Mouse (Mus musculus) kidney, embryonic 14.5 days (tissue): ENCODE data around the gene Sh2d3c. TPM values are rescaled to one million over a fixed set of nuclear protein-coding genes. Genes with fewer than 3 reads are reported as not detected.

Source experiments
- ATAC-seq: fragments of 200-750 bp; cut with Nextera tagmentation; 2 replicates; pipeline ENCODE4 v1.8.0; 2017; ENCODE audit warnings: moderate number of reproducible peaks, mild to moderate bottlenecking, moderate TSS enrichment, moderate library complexity; ENCODE audit not compliant: low FRiP score, low TSS enrichment
- H3K27ac ChIP-seq: fragments of 300-500 bp; sonication (generic); 2 replicates; pipeline ENCODE4 v1.5.1; 2014; ENCODE audit warnings: low read depth, mild to moderate bottlenecking, low read length, moderate library complexity, mixed read lengths
- H3K27me3 ChIP-seq: fragments of 300-500 bp; sonication (generic); 2 replicates; pipeline ENCODE4 v1.6.1; 2014; ENCODE audit warnings: mild to moderate bottlenecking, low read length; ENCODE audit not compliant: control insufficient read depth, insufficient read depth
- H3K36me3 ChIP-seq: fragments of 300-500 bp; sonication (generic); 2 replicates; pipeline ENCODE4 v1.6.1; 2014; ENCODE audit warnings: low read length, mixed read lengths; ENCODE audit not compliant: control insufficient read depth, insufficient read depth
- H3K4me1 ChIP-seq: fragments of 300-500 bp; sonication (generic); 2 replicates; pipeline ENCODE4 v1.6.1; 2014; ENCODE audit warnings: low read length, mixed read lengths; ENCODE audit not compliant: control insufficient read depth, insufficient read depth
- H3K4me2 ChIP-seq: fragments of 300-500 bp; sonication (generic); replicated peaks from 2 replicates; pipeline ENCODE4 v1.6.1; 2014; ENCODE audit warnings: low read depth, mild to moderate bottlenecking, low read length
- H3K4me3 ChIP-seq: fragments of 300-500 bp; sonication (generic); 2 replicates; pipeline ENCODE4 v1.5.1; 2014; ENCODE audit warnings: mild to moderate bottlenecking, low read length
- H3K9ac ChIP-seq: fragments of 300-500 bp; sonication (generic); 2 replicates; pipeline ENCODE4 v1.6.1; 2014; ENCODE audit warnings: low read depth, mild to moderate bottlenecking, low read length, moderate library complexity
- H3K9me3 ChIP-seq: fragments of 300-500 bp; sonication (generic); 2 replicates; pipeline ENCODE4 v1.6.1; 2016; ENCODE audit warnings: low read length; ENCODE audit not compliant: control insufficient read depth
- WGBS: fragments of 180-500 bp; shearing (Covaris S2); extraction: QIAGEN DNeasy Blood & Tissue Kit; methylation state at CpG from one replicate; pipeline ENCODE4 v1.1.7; 2014; 5-methylcytosine and 5-hydroxymethylcytosine counted together
- polyA plus RNA-seq: library from polyadenylated mRNA; unstranded; fragments of >200 nt; fragmentation: Nextera tagmentation; extraction: Ambion mirVana; gene quantifications from 2 replicates; pipeline ENCODE4 v1.2.1, GENCODE M21; 2014

Sh2d3c gene
- polyA plus RNA-seq, 1 experiment from 2014 or later, result 25.4 TPM

DNA sequence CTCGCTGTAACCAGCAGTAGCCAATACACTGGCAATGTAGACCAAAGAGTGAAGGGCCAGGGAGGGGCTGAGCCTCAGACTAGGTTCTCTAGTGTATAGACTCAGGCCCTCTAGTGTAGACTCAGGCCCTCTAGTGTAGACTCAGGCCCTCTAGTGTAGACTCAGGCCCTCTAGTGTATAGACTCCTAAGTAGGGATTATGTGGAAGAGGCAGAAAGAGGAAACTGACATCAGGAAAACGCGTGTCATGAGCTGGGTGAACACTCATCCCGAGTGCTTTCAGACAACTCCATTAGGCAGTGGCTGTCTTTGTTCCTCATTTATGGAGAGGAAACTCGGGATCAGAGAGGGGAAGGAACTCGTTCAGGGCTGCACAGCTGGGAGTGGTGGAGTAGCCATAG lies 16.2 kb downstream of the Sh2d3c start:
- 65% methylated on average over 6 of the region's 6 CpGs for WGBS
- Histone ChIP-seq H3K9me3 (no peaks in the 10 kb centered on the region), H3K4me2 (no peak overlapping the region), H3K9ac (no peak overlapping the region), H3K4me3 (no peak overlapping the region), H3K27ac (no peak overlapping the region), H3K36me3 (peaks cover 7% of the 10 kb centered on the region; the same call in 1 of the 2 replicates), H3K4me1 (peaks cover 24% of the 10 kb centered on the region), H3K27me3 (peaks cover 15% of the 10 kb centered on the region)
- no peak for ATAC-seq

GRCm38 (mm10) chr2:32739311-32739710 lies 18.5 kb downstream of the Sh2d3c start:
- Histone ChIP-seq H3K27ac (no peak overlapping the region), H3K4me1 (peaks cover 25% of the 10 kb centered on the region), H3K9ac (no peak overlapping the region), H3K4me2 (no peak overlapping the region), H3K9me3 (no peaks in the 10 kb centered on the region), H3K36me3 (peaks cover 7% of the 10 kb centered on the region; the same call in 1 of the 2 replicates), H3K4me3 (no peak overlapping the region), H3K27me3 (peaks cover 22% of the 10 kb centered on the region)
- WGBS, result 79% methylated on average over 4 of the region's 4 CpGs
- ATAC-seq, result no peak

DNA sequence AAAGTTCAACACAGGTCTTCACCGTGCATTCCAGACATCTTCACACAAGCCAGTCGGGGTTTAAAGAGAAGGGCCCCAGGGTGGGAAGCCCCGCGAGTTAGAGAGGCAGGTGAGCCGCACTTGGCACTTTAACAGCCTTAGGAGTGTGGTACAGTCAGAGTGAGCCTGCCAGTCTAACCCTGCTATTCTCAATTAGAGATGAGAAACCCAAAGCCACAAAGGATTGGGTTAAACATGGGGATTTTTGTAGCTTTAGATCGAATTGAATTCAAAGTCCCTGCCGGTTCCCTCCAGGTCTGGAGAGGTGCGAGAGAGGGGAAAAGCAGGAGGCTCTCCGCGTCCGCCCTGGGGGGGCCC lies 20.0 kb downstream of the Sh2d3c start, which contains the start of gene 6330409D20Rik:
Gene 6330409D20Rik (minus strand): TSS at position 101 of the 357 bp plus-strand sequence.
- no peaks in the 10 kb centered on the region for H3K9me3 ChIP-seq
- H3K27me3 ChIP-seq, result peaks cover 22% of the 10 kb centered on the region
- no peak for ATAC-seq
- H3K9ac ChIP-seq, result peak within 1 kb of the TSS; percentile 42; the same call in 1 of the 2 replicates
- H3K4me3 ChIP-seq, result peak within 1 kb of the TSS; percentile 45
- H3K36me3 ChIP-seq, result peaks cover 13% of the 10 kb centered on the region
- peak within 1 kb of the TSS; percentile 87 for H3K4me2 ChIP-seq
- peaks cover 14% of the 10 kb centered on the region for H3K4me1 ChIP-seq
- H3K27ac ChIP-seq, result no peak within 1 kb of the TSS
- WGBS, result 6% methylated on average over 11 of the region's 11 CpGs

GRCm38 (mm10) chr2:32741273-32742172 lies 20.7 kb downstream of the Sh2d3c start:
- Histone ChIP-seq H3K36me3 (peaks cover 19% of the 10 kb centered on the region), H3K9ac (peak overlapping the region; percentile 42; the same call in 1 of the 2 replicates), H3K4me3 (peak overlapping the region; percentile 45), H3K27me3 (peaks cover 22% of the 10 kb centered on the region), H3K9me3 (no peaks in the 10 kb centered on the region), H3K27ac (no peak overlapping the region), H3K4me2 (peak overlapping the region; percentile 87), H3K4me1 (peaks cover 14% of the 10 kb centered on the region)
- ATAC-seq, result peak; percentile 44
- 6% methylated on average over 41 of the region's 58 CpGs for WGBS

DNA sequence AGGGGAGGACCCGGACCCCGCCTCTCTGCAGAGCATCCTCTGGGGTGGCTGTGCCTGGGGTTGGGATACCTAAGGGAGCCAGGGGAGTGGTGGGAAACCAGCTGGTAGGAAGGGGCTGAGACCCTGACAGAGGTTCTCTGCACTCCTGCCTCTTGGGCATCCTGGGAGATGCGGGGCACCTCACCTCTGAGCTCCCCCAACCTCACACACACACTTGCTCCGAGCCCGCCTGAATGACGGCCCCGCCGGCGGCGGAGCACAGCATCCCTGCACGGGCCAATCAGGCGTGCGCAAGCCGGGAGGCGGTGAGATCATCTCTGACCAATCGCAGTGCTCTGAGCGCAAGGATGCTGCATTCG lies 21.3 kb downstream of the Sh2d3c start:
- Histone ChIP-seq H3K27me3 (peaks cover 22% of the 10 kb centered on the region), H3K4me1 (peaks cover 14% of the 10 kb centered on the region), H3K4me2 (peak overlapping the region; percentile 87), H3K9ac (no peak overlapping the region), H3K9me3 (no peaks in the 10 kb centered on the region), H3K27ac (no peak overlapping the region), H3K36me3 (peaks cover 23% of the 10 kb centered on the region), H3K4me3 (peak overlapping the region; percentile 45)
- 11% methylated on average over 18 of the region's 18 CpGs for WGBS
- peak; percentile 46 for ATAC-seq

DNA sequence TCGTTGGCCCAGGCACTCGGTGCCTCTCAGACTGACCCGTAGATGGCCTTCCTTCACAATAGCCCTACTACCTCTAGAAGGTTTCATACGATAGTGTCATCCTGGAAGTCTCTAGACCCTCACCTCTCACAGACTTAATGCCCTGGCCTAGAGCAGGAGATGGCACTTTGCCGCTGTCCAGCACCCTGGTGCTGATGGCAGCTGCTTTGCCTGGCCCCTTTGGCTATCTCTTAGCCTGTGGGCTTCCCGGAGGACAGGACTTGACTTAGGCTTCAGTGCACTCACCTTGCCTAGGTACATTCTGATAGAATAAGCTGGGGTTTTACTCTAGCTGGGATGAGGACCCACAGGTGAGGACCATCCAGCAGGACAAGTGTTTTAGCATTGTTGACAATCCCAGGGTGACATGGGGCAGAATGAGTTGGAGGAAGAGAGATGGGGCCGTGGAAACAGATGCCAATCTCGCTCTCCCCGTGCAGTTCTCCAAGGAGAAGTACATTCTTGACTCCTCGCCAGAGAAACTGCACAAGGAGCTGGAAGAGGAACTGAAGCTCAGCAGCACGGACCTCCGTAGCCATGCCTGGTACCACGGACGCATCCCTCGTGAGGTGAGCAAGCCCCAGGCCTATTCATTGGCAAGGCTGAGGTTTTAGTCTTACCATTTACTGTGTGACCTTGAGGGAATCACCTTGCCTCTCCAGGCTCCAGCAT lies 23.6 kb downstream of the Sh2d3c start:
- no peak overlapping the region for H3K4me3 ChIP-seq
- no peak overlapping the region for H3K4me2 ChIP-seq
- H3K4me1 ChIP-seq, result peaks cover 14% of the 10 kb centered on the region
- no peak for ATAC-seq
- peaks cover 22% of the 10 kb centered on the region for H3K27me3 ChIP-seq
- no peak overlapping the region for H3K27ac ChIP-seq
- H3K9ac ChIP-seq, result no peak overlapping the region
- H3K9me3 ChIP-seq, result no peaks in the 10 kb centered on the region
- peaks cover 23% of the 10 kb centered on the region for H3K36me3 ChIP-seq
- WGBS, result 76% methylated on average over 15 of the region's 15 CpGs

DNA sequence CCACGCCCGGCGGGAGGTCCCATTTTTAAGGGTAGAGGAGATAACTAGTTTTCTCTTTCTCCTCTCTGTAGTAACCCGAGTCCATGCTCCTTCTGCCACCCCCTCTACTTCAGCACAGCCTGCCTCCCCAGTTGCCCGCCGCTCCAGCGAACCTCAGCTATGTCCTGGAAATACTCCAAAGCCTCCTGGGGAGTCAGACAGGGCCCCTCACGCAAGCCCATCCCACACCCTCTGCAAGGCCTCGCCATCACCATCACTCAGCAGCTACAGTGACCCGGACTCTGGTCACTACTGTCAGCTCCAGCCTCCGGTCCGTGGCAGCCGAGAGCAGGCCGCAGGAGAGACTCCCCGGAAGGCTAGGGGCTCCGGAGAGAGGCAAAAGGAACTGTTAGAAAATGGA lies 28.2 kb downstream of the Sh2d3c start:
- no peak overlapping the region for H3K9ac ChIP-seq
- WGBS, result 87% methylated on average over 16 of the region's 16 CpGs
- ATAC-seq, result no peak
- no peaks in the 10 kb centered on the region for H3K27me3 ChIP-seq
- H3K27ac ChIP-seq, result no peak overlapping the region
- H3K4me3 ChIP-seq, result no peak overlapping the region
- H3K4me2 ChIP-seq, result no peak overlapping the region
- H3K4me1 ChIP-seq, result no peaks in the 10 kb centered on the region
- peaks cover 38% of the 10 kb centered on the region for H3K36me3 ChIP-seq
- H3K9me3 ChIP-seq, result no peaks in the 10 kb centered on the region

DNA sequence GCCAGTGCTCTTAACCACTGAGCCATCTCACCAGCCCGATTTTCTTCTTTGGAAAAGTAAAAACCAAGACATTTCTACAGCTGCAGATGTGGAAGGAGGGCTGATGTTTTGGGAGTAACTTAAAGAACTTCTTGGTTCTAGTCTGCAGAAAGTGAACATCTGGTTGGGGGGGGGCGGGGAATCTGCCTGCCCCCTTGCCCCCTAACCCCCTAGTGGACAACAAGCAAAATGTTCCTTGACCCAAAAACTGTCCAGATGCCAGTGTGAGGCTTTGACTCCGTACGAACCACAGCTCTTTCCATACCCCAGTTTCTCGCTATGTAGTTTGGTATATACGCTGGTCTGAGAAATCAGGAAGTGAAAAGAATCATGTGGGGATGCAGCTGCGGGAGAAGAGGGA lies 29.3 kb downstream of the Sh2d3c start:
- H3K27me3 ChIP-seq, result no peaks in the 10 kb centered on the region
- no peaks in the 10 kb centered on the region for H3K9me3 ChIP-seq
- no peak overlapping the region for H3K4me2 ChIP-seq
- H3K4me3 ChIP-seq, result no peak overlapping the region
- ATAC-seq, result no peak
- H3K9ac ChIP-seq, result no peak overlapping the region
- H3K27ac ChIP-seq, result no peak overlapping the region
- no peaks in the 10 kb centered on the region for H3K4me1 ChIP-seq
- H3K36me3 ChIP-seq, result peaks cover 43% of the 10 kb centered on the region
- WGBS, result 82% methylated on average over 7 of the region's 7 CpGs
